Mouse (Mus musculus) testis, adult 2 months (tissue): Measurements from ENCODE around the gene Fbxw9.

Experiments used
- CTCF ChIP-seq: fragments of 200-500 bp; IDR thresholded peaks from 2 replicates; pipeline ENCODE4 v1.5.1; 2012; ENCODE audit warnings: low read depth, mild to moderate bottlenecking, inconsistent platforms, low read length, moderate library complexity; ENCODE audit not compliant: control insufficient read depth, insufficient read depth, insufficient replicate concordance
- POLR2A ChIP-seq: fragments of 200-500 bp; IDR thresholded peaks from 2 replicates; pipeline ENCODE4 v1.6.1; 2012; ENCODE audit warnings: low read depth, mild to moderate bottlenecking, inconsistent platforms, low read length, moderate library complexity; ENCODE audit not compliant: control insufficient read depth

DNA sequence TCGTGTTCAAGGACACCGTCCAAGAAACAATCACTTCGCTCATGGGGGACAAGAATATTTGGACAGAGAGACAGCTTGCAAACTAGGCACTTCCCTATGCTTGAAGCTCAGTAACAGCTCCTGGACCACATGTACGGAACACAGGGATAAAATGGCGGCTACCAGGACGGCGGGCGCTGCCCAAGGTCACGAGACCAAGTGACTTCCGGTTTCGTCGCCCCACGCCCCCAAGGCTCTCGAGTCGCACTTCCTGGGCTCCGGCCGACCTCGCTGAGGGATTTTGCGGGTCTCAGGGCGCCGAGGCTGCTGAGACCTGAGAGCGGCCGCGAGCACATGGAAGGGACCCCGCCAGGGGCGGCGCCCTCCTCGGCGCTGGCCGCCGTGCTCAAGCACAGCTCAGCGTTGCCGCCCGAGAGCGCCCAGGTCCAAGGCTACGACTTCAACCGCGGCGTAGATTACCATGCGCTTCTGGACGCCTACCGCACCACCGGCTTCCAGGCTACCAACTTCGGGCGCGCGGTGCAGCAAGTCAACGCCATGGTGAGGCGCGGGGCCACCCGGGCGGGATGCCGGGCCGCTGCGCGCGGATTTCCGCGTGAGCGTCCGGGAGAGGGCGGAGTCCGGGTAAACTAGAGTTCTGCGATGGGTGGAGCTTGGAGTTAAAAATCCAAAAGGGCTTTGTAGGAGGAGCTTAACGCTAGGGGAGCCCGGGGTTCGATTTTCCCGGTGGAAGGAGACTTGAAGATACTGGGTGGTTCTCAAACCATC lies 11.8 kb downstream of the Fbxw9 start, which contains the start of gene Dhps:
- TF ChIP-seq CTCF (no peak), POLR2A (peak; percentile 70)
